In the genomic region with DNA sequence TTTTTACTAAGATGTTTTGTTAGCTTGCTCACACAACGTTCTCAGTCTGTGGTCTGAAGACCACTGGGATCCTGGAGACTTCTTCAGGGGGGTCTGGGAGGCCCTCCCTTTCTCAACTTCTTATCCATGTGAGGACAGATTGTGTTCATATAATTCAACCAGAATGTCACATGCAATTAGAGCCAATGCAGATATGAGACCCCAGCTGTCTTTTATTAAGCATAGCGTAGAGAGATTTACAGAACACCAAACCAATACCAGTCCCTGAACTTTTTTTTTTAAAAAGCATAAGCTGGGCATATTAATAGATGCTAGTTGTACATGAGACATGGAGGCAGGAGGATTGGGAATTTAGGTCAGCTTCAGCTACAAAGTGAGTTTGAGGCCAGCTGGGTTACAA, we compare ENCODE assay signal across 24 mouse cellular contexts. TPM values are rescaled to one million over a fixed set of nuclear protein-coding genes. Genes with fewer than 3 reads are reported as not detected.
"Had no signal": no experiment of that assay in that cellular context is flagged by ENCODE, and none has a peak within 500 bp of the region (broad histone marks: within the 10 kb centered on the region; RNA-seq: fewer than 3 reads in every experiment).

No protein-coding gene starts in this region.

- H3K36me3 ChIP-seq: limb, embryonic 12.5 days; liver, embryonic 12.5 days; liver, embryonic 15.5 days; lung, embryonic 15.5 days; midbrain, embryonic 10.5 days; midbrain, embryonic 13.5 days had no signal

- DNase-seq: kidney, adult 18-20 months; kidney, adult 9 months; kidney, postnatal 14 days; kidney, postnatal 4 days; liver; lung, adult 18-20 months; lung, postnatal 10 days; lung, postnatal 36 days; thymus, adult 18-20 months; thymus, postnatal 14 days; thymus, postnatal 4 days had no signal

- H3K4me3 ChIP-seq: limb, embryonic 12.5 days; liver, embryonic 12.5 days; liver, embryonic 15.5 days; lung, embryonic 15.5 days; megakaryocyte, embryonic 14.5 days; midbrain, embryonic 10.5 days; midbrain, embryonic 13.5 days had no signal

- H3K9me3 ChIP-seq: liver, embryonic 12.5 days; liver, embryonic 15.5 days; lung, embryonic 15.5 days; midbrain, embryonic 10.5 days; midbrain, embryonic 13.5 days had no signal

- H3K27me3 ChIP-seq: liver, embryonic 12.5 days; liver, embryonic 15.5 days; lung, embryonic 15.5 days; midbrain, embryonic 13.5 days had no signal

- H3K27ac ChIP-seq: limb, embryonic 12.5 days; liver, embryonic 12.5 days; liver, embryonic 15.5 days; lung, embryonic 15.5 days; midbrain, embryonic 10.5 days; midbrain, embryonic 13.5 days had no signal

- H3K4me1 ChIP-seq: limb, embryonic 12.5 days; lung, embryonic 15.5 days; midbrain, embryonic 10.5 days; midbrain, embryonic 13.5 days had no signal

RNA-seq across cellular contexts. Expression of gene Cct8l1, which starts 25.8 kb away (rescaled TPM):
- polyA plus RNA-seq: kidney, embryonic 16.5 days; limb, embryonic 12.5 days; lung, embryonic 15.5 days; midbrain, embryonic 10.5 days; midbrain, postnatal 0 days; neural tube, embryonic 11.5 days; neural tube, embryonic 14.5 days; small intestine, adult 2 months; spleen, adult 2 months had no signal
